Mouse (Mus musculus): ENCODE measurements around the gene Rab32.

DNA sequence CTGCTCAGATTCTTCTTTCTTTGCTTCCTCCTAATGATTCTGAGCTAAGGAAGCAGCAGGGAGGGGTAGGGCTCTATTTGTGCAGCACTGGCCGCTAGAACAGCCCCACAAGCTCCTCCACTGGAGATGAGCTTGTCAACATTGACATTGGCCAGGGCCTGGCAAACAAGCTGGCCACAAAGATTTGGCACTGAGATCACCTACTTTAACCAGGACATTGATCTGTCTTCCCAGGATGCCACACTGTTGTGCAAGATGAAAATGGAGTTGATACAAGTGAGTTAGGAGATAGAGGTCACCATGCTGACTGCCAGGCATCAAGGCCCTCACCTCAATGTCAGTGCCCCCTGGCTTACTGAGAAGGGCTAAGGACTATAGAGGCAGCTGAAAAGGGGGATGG, 21.8 kb upstream of the Rab32 start:
- TF ChIP-seq CTCF (conservative IDR thresholded peaks at IDR 0.05; ENCODE audit: low read length) (no peak), POU5F1 (IDR thresholded peaks at IDR 0.05; ENCODE audit: borderline replicate concordance, low read length) (no peak), NANOG (IDR thresholded peaks at IDR 0.05; ENCODE audit: borderline replicate concordance, low read length) (no peak)
